Mouse (Mus musculus): ENCODE data around the gene Anapc15. TPM values are rescaled to one million over a fixed set of nuclear protein-coding genes. Genes with fewer than 3 reads are reported as not detected.

The Anapc15 gene
- polyA plus RNA-seq, 1 experiment = 63.5 TPM

GRCm38 (mm10) chr7:101867482-101867881 is 4.0 kb downstream of the Anapc15 start:
- TF ChIP-seq CTCF (IDR thresholded peaks at IDR 0.05; ENCODE audit: extremely low read depth, insufficient read depth, low read length) = no peak
- TF ChIP-seq POLR2A (IDR thresholded peaks at IDR 0.05; ENCODE audit: extremely low read depth, insufficient read depth, low read length) = no peak
- no peak overlapping the region for H3K4me3 ChIP-seq (ENCODE audit: insufficient read depth, low read length)
- H3K4me1 ChIP-seq (ENCODE audit: control insufficient read depth, insufficient read depth, low read length) = peaks cover 2% of the 10 kb centered on the region; the same call in 1 of the 2 replicates
- H3K27ac ChIP-seq (ENCODE audit: insufficient read depth, low read length) = no peak overlapping the region

GRCm38 (mm10) chr7:101868241-101869162 is 5.0 kb downstream of the Anapc15 start:
- TF ChIP-seq POLR2A (IDR thresholded peaks at IDR 0.05; ENCODE audit: extremely low read depth, insufficient read depth, low read length) = no peak
- no peak for TF ChIP-seq CTCF (IDR thresholded peaks at IDR 0.05; ENCODE audit: extremely low read depth, insufficient read depth, low read length)
- Histone ChIP-seq H3K27ac (ENCODE audit: insufficient read depth, low read length) (no peak overlapping the region), H3K4me1 (ENCODE audit: control insufficient read depth, insufficient read depth, low read length) (peaks cover 2% of the 10 kb centered on the region; the same call in 1 of the 2 replicates)

GRCm38 (mm10) chr7:101869163-101869500 is 5.6 kb downstream of the Anapc15 start:
- no peak overlapping the region for H3K4me3 ChIP-seq (ENCODE audit: insufficient read depth, low read length)
- no peak overlapping the region for H3K27ac ChIP-seq (ENCODE audit: insufficient read depth, low read length)
- H3K4me1 ChIP-seq (ENCODE audit: control insufficient read depth, insufficient read depth, low read length) = peaks cover 2% of the 10 kb centered on the region; the same call in 1 of the 2 replicates
- no peak for TF ChIP-seq POLR2A (IDR thresholded peaks at IDR 0.05; ENCODE audit: extremely low read depth, insufficient read depth, low read length)
- TF ChIP-seq CTCF (IDR thresholded peaks at IDR 0.05; ENCODE audit: extremely low read depth, insufficient read depth, low read length) = no peak

More at GRCm38 (mm10) chr7:101868241-101869162, 5.0 kb downstream of the Anapc15 start:
- H3K4me3 ChIP-seq (ENCODE audit: insufficient read depth, low read length) = no peak overlapping the region

- Histone ChIP-seq H3K4me3 (ENCODE audit: insufficient read depth, low read length) (no peak within 1 kb of the TSS), H3K4me1 (ENCODE audit: control insufficient read depth, insufficient read depth, low read length) (peaks cover 2% of the 10 kb centered on the region; the same call in 1 of the 2 replicates)
- TF ChIP-seq POLR2A (IDR thresholded peaks at IDR 0.05; ENCODE audit: extremely low read depth, insufficient read depth, low read length) (no peak), CTCF (IDR thresholded peaks at IDR 0.05; ENCODE audit: extremely low read depth, insufficient read depth, low read length) (no peak)
These were observed 7.1 kb downstream of the Anapc15 start, which contains the start of gene Folr1 for GRCm38 (mm10) chr7:101870629-101871028. Gene Folr1 (minus strand): TSS chr7:101870788.

GRCm38 (mm10) chr7:101871296-101871695 is 7.8 kb downstream of the Anapc15 start:
- TF ChIP-seq POLR2A (IDR thresholded peaks at IDR 0.05; ENCODE audit: extremely low read depth, insufficient read depth, low read length) (no peak), CTCF (IDR thresholded peaks at IDR 0.05; ENCODE audit: extremely low read depth, insufficient read depth, low read length) (no peak)

More at GRCm38 (mm10) chr7:101870629-101871028, 7.1 kb downstream of the Anapc15 start, which contains the start of gene Folr1:
- H3K27ac ChIP-seq (ENCODE audit: insufficient read depth, low read length) = no peak within 1 kb of the TSS

GRCm38 (mm10) chr7:101875978-101876377 is 12.5 kb downstream of the Anapc15 start:
- no peak overlapping the region for H3K27ac ChIP-seq (ENCODE audit: insufficient read depth, low read length)
- TF ChIP-seq CTCF (IDR thresholded peaks at IDR 0.05; ENCODE audit: extremely low read depth, insufficient read depth, low read length) (no peak), POLR2A (IDR thresholded peaks at IDR 0.05; ENCODE audit: extremely low read depth, insufficient read depth, low read length) (no peak)
- H3K4me3 ChIP-seq (ENCODE audit: insufficient read depth, low read length) = no peak overlapping the region
- H3K4me1 ChIP-seq (ENCODE audit: control insufficient read depth, insufficient read depth, low read length) = no peaks in the 10 kb centered on the region

More at GRCm38 (mm10) chr7:101871296-101871695, 7.8 kb downstream of the Anapc15 start:
- Histone ChIP-seq H3K27ac (ENCODE audit: insufficient read depth, low read length) (no peak overlapping the region), H3K4me3 (ENCODE audit: insufficient read depth, low read length) (no peak overlapping the region), H3K4me1 (ENCODE audit: control insufficient read depth, insufficient read depth, low read length) (peaks cover 2% of the 10 kb centered on the region; the same call in 1 of the 2 replicates)

- TF ChIP-seq POLR2A (IDR thresholded peaks at IDR 0.05; ENCODE audit: extremely low read depth, insufficient read depth, low read length) (no peak), CTCF (IDR thresholded peaks at IDR 0.05; ENCODE audit: extremely low read depth, insufficient read depth, low read length) (no peak)
- no peak overlapping the region for H3K27ac ChIP-seq (ENCODE audit: insufficient read depth, low read length)
- no peak overlapping the region for H3K4me3 ChIP-seq (ENCODE audit: insufficient read depth, low read length)
- H3K4me1 ChIP-seq (ENCODE audit: control insufficient read depth, insufficient read depth, low read length) = no peaks in the 10 kb centered on the region
These were observed 17.3 kb downstream of the Anapc15 start for GRCm38 (mm10) chr7:101880855-101881254.

GRCm38 (mm10) chr7:101882413-101883154 is 19.1 kb downstream of the Anapc15 start:
- Histone ChIP-seq H3K4me3 (ENCODE audit: insufficient read depth, low read length) (no peak overlapping the region), H3K27ac (ENCODE audit: insufficient read depth, low read length) (no peak overlapping the region), H3K4me1 (ENCODE audit: control insufficient read depth, insufficient read depth, low read length) (no peaks in the 10 kb centered on the region)
- TF ChIP-seq CTCF (IDR thresholded peaks at IDR 0.05; ENCODE audit: extremely low read depth, insufficient read depth, low read length) = no peak
- no peak for TF ChIP-seq POLR2A (IDR thresholded peaks at IDR 0.05; ENCODE audit: extremely low read depth, insufficient read depth, low read length)

- TF ChIP-seq CTCF (IDR thresholded peaks at IDR 0.05; ENCODE audit: extremely low read depth, insufficient read depth, low read length) (no peak), POLR2A (IDR thresholded peaks at IDR 0.05; ENCODE audit: extremely low read depth, insufficient read depth, low read length) (no peak)
- Histone ChIP-seq H3K27ac (ENCODE audit: insufficient read depth, low read length) (no peak overlapping the region), H3K4me1 (ENCODE audit: control insufficient read depth, insufficient read depth, low read length) (no peaks in the 10 kb centered on the region), H3K4me3 (ENCODE audit: insufficient read depth, low read length) (no peak overlapping the region)
These were observed 20.6 kb downstream of the Anapc15 start for GRCm38 (mm10) chr7:101884160-101884559.
